Mouse (Mus musculus) heart, postnatal 0 days (tissue): ENCODE results near the gene Mnat1. TPM values are rescaled to one million over a fixed set of nuclear protein-coding genes. Genes with fewer than 3 reads are reported as not detected.

Experiments used
- ATAC-seq: fragments of 200-750 bp; cut with Nextera tagmentation; 2 replicates; pipeline ENCODE4 v1.8.0; 2017; ENCODE audit warnings: low read depth, moderate number of reproducible peaks, moderate library complexity; ENCODE audit not compliant: insufficient read depth
- DNase-seq: peaks from one replicate; pipeline ENCODE4 v3.0.0-alpha.2; 2016; ENCODE audit warnings: low spot score
- H3K27ac ChIP-seq: fragments of 300-500 bp; sonication (generic); 2 replicates; pipeline ENCODE4 v1.5.1; 2014; ENCODE audit warnings: low read depth, mild to moderate bottlenecking
- H3K27me3 ChIP-seq: fragments of 300-500 bp; sonication (generic); 2 replicates; pipeline ENCODE4 v1.6.1; 2014; ENCODE audit warnings: low read length, mixed read lengths; ENCODE audit not compliant: control insufficient read depth, insufficient read depth
- H3K36me3 ChIP-seq: fragments of 300-500 bp; sonication (generic); replicated peaks from 2 replicates; pipeline ENCODE4 v1.6.1; 2014; ENCODE audit warnings: low read length, mixed read lengths; ENCODE audit not compliant: control insufficient read depth, insufficient read depth
- H3K4me1 ChIP-seq: fragments of 300-500 bp; sonication (generic); 2 replicates; pipeline ENCODE4 v1.6.1; 2014; ENCODE audit warnings: antibody characterized with exemption; ENCODE audit not compliant: control insufficient read depth, insufficient read depth
- H3K4me2 ChIP-seq: fragments of 300-500 bp; sonication (generic); 2 replicates; pipeline ENCODE4 v1.6.1; 2014; ENCODE audit warnings: low read depth, mild to moderate bottlenecking, low read length, moderate library complexity
- H3K4me3 ChIP-seq: fragments of 300-500 bp; sonication (generic); 2 replicates; pipeline ENCODE4 v1.5.1; 2014; ENCODE audit warnings: low read depth, low read length
- H3K9ac ChIP-seq: fragments of 300-500 bp; sonication (generic); replicated peaks from 2 replicates; pipeline ENCODE4 v1.6.1; 2014; ENCODE audit warnings: low read depth, low read length, mixed read lengths
- H3K9me3 ChIP-seq: fragments of 300-500 bp; sonication (generic); replicated peaks from 2 replicates; pipeline ENCODE4 v1.6.1; 2016; ENCODE audit warnings: low read length; ENCODE audit not compliant: control insufficient read depth
- CTCF ChIP-seq: IDR thresholded peaks from 2 replicates; pipeline ENCODE4 v1.5.1; 2016; ENCODE audit warnings: antibody characterized with exemption, control low read depth, low read depth
- EP300 ChIP-seq: IDR thresholded peaks from 2 replicates; pipeline ENCODE4 v1.6.1; 2016; ENCODE audit warnings: antibody characterized with exemption, low read depth
- WGBS: fragments of 180-500 bp; shearing (Covaris S2); extraction: QIAGEN DNeasy Blood & Tissue Kit; methylation state at CpG from one replicate; pipeline ENCODE4 v1.1.7; 2014; 5-methylcytosine and 5-hydroxymethylcytosine counted together
- polyA plus RNA-seq: library from polyadenylated mRNA; unstranded; fragments of >200 nt; fragmentation: Nextera tagmentation; extraction: Ambion mirVana; gene quantifications from 2 replicates; pipeline ENCODE4 v1.2.1, GENCODE M21; 2015
- total RNA-seq: library from RNA; depleted of rRNA; stranded (reverse); fragments of >200 nt; gene quantifications from 2 replicates; pipeline ENCODE4 v1.2.3, GENCODE M21; 2014; ENCODE audit warnings: low replicate concordance

Mnat1 gene
- total and polyA plus RNA-seq, 2 experiments from 2014 or later = 11.1 to 20.7 TPM

DNA sequence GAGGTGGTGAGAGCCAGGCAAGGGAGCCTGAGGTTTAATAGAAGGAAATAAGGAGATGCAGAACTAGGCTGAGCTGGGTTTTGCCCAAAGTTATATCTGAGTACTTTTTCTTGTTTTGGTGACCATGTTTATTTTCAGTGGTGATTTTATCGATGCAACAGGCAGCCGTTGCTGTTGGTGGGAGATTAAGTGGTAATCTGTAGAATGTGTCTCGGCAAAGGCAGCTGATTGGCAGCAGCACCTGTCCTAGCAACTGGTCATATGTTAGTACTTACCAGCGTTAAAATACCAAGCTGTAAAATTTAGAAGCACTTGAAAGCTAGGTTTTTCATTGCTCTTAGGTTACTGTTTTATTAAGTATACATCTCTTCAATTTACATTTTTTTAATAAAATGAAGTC lies 83.5 kb downstream of the Mnat1 start:
- WGBS = 37% methylated on average over 4 of the region's 4 CpGs
- DNase-seq (no peak), ATAC-seq (no peak)
- TF ChIP-seq CTCF (no peak), EP300 (no peak)
- Histone ChIP-seq H3K27me3 (no peaks in the 10 kb centered on the region), H3K36me3 (no peaks in the 10 kb centered on the region), H3K27ac (peak overlapping the region; percentile 79), H3K4me3 (no peak overlapping the region), H3K4me2 (no peak overlapping the region), H3K4me1 (peaks cover 29% of the 10 kb centered on the region), H3K9ac (no peak overlapping the region), H3K9me3 (no peaks in the 10 kb centered on the region)

DNA sequence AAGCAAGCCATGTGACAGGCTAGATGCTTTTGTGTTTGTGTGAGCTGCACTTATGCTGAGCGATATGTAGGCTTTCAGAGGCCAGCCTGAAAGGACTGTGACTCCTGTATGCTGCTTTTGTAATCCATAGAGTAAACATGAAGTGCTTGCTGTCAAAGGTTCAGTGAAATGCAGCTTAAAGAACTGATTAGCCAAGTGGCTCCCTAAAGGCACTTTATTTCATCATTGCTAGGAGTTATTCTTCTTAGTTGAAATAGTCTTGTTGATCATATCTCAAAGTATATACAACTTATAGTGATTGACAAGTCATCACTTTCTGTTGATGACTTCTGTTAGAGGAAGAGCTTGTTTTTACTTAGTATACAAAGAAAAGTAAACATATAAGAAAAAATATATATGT lies 83.9 kb downstream of the Mnat1 start:
- Histone ChIP-seq H3K4me3 (no peak overlapping the region), H3K4me1 (peaks cover 29% of the 10 kb centered on the region), H3K9ac (no peak overlapping the region), H3K27me3 (no peaks in the 10 kb centered on the region), H3K9me3 (no peaks in the 10 kb centered on the region), H3K4me2 (no peak overlapping the region), H3K36me3 (no peaks in the 10 kb centered on the region), H3K27ac (peak overlapping the region; percentile 78)
- ATAC-seq (no peak), DNase-seq (no peak)
- TF ChIP-seq EP300 = no peak
- no peak for TF ChIP-seq CTCF
- 54% methylated on average over 1 of the region's 1 CpGs for WGBS

DNA sequence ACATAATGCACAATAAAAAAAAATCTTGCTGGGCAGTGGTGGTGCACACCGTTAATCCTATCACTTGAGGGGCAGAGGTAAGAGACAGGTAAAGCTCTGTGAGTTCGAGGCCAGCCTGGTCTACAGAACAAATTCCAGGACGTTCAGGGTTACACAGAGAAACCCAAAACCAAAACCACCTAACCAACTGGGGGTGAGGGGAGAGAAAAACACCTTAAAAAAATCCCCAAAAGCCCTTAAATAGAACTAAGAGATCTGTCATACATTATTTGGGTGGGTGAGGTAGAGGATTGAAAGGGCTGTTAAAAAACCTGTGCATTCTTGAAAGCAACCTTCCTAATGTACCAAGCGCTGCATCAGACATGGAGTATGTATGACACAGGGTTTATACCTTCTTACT lies 85.0 kb downstream of the Mnat1 start:
- Histone ChIP-seq H3K4me3 (no peak overlapping the region), H3K36me3 (no peaks in the 10 kb centered on the region), H3K4me2 (no peak overlapping the region), H3K4me1 (peaks cover 29% of the 10 kb centered on the region), H3K9ac (no peak overlapping the region), H3K9me3 (no peaks in the 10 kb centered on the region), H3K27me3 (no peaks in the 10 kb centered on the region), H3K27ac (peak overlapping the region; percentile 72)
- TF ChIP-seq EP300 (no peak), CTCF (no peak)
- DNase-seq = no peak
- ATAC-seq = no peak
- WGBS = 96% methylated on average over 4 of the region's 4 CpGs

DNA sequence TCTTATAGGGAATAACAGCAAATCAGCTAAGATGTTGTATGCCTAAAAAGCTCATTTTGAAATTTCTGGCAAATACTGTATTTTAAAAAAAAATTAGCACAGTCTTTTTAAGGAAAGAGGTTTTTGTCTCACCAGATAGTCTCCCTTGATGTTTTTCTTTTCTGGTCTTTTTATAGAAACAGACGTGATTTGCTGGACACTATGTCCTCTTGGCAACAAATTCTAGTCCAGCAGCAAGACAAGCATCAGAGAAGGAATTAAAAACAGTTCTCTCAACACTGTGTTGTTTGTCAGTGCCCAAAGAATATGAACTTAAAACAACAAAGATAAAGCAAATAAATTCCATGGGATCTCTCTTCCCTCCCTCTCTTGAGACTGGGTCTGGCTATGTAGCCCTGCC lies 85.6 kb downstream of the Mnat1 start:
- no peaks in the 10 kb centered on the region for H3K36me3 ChIP-seq
- H3K4me3 ChIP-seq = no peak overlapping the region
- H3K4me2 ChIP-seq = no peak overlapping the region
- 6% methylated on average over 1 of the region's 1 CpGs for WGBS
- H3K27me3 ChIP-seq = no peaks in the 10 kb centered on the region
- peaks cover 29% of the 10 kb centered on the region for H3K4me1 ChIP-seq
- no peak for TF ChIP-seq EP300
- no peak for TF ChIP-seq CTCF
- ATAC-seq (peak; percentile 40), DNase-seq (peak; percentile 52)
- H3K9me3 ChIP-seq = no peaks in the 10 kb centered on the region
- peak overlapping the region; percentile 72 for H3K27ac ChIP-seq
- H3K9ac ChIP-seq = no peak overlapping the region

DNA sequence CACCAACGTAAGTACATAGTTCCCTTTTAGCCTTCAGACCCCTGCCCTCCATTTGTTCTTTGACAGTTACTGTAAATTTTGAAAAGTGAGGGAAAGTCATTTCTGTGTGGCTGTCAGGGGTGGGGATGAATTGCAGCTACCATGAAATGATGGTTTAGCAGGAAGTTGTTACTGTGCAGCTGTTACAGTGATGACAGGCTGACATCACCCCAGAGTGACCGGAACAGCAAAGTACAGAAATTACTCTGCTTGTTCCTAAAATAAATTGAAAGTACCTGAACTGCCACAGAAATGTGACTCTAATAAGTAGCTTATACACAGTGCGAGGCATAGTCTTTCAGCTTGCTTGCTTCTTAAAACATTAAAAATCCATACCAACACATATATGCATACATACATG lies 86.9 kb downstream of the Mnat1 start:
- Histone ChIP-seq H3K4me3 (no peak overlapping the region), H3K27me3 (no peaks in the 10 kb centered on the region), H3K9me3 (no peaks in the 10 kb centered on the region), H3K4me2 (no peak overlapping the region), H3K36me3 (no peaks in the 10 kb centered on the region), H3K4me1 (peaks cover 29% of the 10 kb centered on the region), H3K27ac (peak overlapping the region; percentile 20; the same call in 1 of the 2 replicates), H3K9ac (no peak overlapping the region)
- ATAC-seq = peak; percentile 37; the same call in 1 of the 2 replicates
- WGBS = 31% methylated on average over 3 of the region's 3 CpGs
- peak; percentile 26 for DNase-seq
- TF ChIP-seq EP300 (no peak), CTCF (no peak)

DNA sequence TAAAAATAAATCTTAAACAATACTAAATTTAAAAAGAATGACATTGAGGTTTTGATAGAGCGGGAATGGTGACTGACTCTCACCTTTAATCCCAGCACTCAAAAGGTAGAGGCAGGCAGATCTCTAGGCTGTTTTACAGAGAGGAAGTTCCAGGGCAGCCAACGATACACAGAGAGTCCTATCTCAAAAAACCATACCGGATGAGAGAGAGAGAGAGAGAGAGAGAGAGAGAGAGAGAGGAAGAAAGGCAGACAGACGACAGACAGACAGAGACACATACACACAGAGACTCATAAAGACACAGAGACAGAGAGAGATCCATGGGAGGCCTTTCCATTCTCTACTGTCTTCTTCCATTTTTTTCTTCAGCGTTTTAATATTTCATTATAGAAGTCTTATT lies 92.3 kb downstream of the Mnat1 start:
- no peak overlapping the region for H3K4me2 ChIP-seq
- H3K9ac ChIP-seq = no peak overlapping the region
- no peak overlapping the region for H3K27ac ChIP-seq
- H3K27me3 ChIP-seq = no peaks in the 10 kb centered on the region
- H3K9me3 ChIP-seq = no peaks in the 10 kb centered on the region
- no peak overlapping the region for H3K4me3 ChIP-seq
- ATAC-seq (no peak), DNase-seq (no peak)
- peaks cover 14% of the 10 kb centered on the region for H3K36me3 ChIP-seq
- TF ChIP-seq EP300 (no peak), CTCF (no peak)
- WGBS = 79% methylated on average over 5 of the region's 5 CpGs
- no peaks in the 10 kb centered on the region for H3K4me1 ChIP-seq
